Mouse (Mus musculus): Measurements from ENCODE around the gene Olfr902.

DNA sequence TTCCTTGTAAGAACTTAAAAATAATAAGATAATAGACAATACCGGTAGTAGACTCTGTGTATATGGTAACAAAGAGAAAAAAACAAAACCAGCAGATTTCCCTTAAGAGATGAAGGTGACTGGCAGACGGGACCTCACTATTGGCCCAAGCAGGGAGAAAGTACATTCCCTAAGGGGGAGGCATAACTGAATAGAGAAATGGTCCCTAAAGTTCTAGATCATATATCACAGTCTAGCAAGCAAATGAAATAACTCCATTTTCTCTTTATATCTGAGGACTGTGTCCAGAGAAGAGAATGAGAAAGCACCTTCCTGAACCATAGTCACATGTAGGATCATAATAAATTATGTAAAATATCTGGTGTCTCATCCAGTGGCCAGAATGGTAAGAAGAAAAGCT lies 48.0 kb downstream of the Olfr902 start, which contains the start of gene Olfr907:
- TF ChIP-seq EP300 (IDR thresholded peaks at IDR 0.05; ENCODE audit: low read depth): no peak
- no peak for TF ChIP-seq CTCF (IDR thresholded peaks at IDR 0.05; ENCODE audit: low read depth)
